Mouse (Mus musculus) stomach, embryonic 14.5 days (tissue): ENCODE measurements around the gene Rhobtb1. TPM values are rescaled to one million over a fixed set of nuclear protein-coding genes. Genes with fewer than 3 reads are reported as not detected.

Source experiments
- ATAC-seq: fragments of 200-750 bp; cut with Nextera tagmentation; 2 replicates; pipeline ENCODE4 v1.8.0; 2017; ENCODE audit warnings: low read depth, moderate TSS enrichment; ENCODE audit not compliant: insufficient number of reproducible peaks, insufficient read depth, low FRiP score
- H3K27ac ChIP-seq: fragments of 300-500 bp; sonication (generic); 2 replicates; pipeline ENCODE4 v1.5.1; 2014; ENCODE audit warnings: mild to moderate bottlenecking, low read length, moderate library complexity, mixed read lengths
- H3K27me3 ChIP-seq: fragments of 300-500 bp; sonication (generic); 2 replicates; pipeline ENCODE4 v1.6.1; 2014; ENCODE audit warnings: low read length, control low read depth, mixed read lengths; ENCODE audit not compliant: control insufficient read depth, insufficient read depth
- H3K36me3 ChIP-seq: fragments of 300-500 bp; sonication (generic); 2 replicates; pipeline ENCODE4 v1.6.1; 2014; ENCODE audit warnings: mild to moderate bottlenecking, control low read depth, low read length, moderate library complexity, mixed read lengths; ENCODE audit not compliant: control insufficient read depth, insufficient read depth
- H3K4me1 ChIP-seq: fragments of 300-500 bp; sonication (generic); 2 replicates; pipeline ENCODE4 v1.6.1; 2014; ENCODE audit warnings: low read length, control low read depth, mixed read lengths; ENCODE audit not compliant: control insufficient read depth, insufficient read depth
- H3K4me2 ChIP-seq: fragments of 300-500 bp; sonication (generic); replicated peaks from 2 replicates; pipeline ENCODE4 v1.6.1; 2014; ENCODE audit warnings: low read depth, low read length, control low read depth
- H3K4me3 ChIP-seq: fragments of 300-500 bp; sonication (generic); 2 replicates; pipeline ENCODE4 v1.5.1; 2014; ENCODE audit warnings: low read depth, low read length, control low read depth
- H3K9ac ChIP-seq: fragments of 300-500 bp; sonication (generic); replicated peaks from 2 replicates; pipeline ENCODE4 v1.6.1; 2014; ENCODE audit warnings: low read depth, mild to moderate bottlenecking, control low read depth, low read length, moderate library complexity, mixed read lengths
- H3K9me3 ChIP-seq: fragments of 300-500 bp; sonication (generic); 2 replicates; pipeline ENCODE4 v1.6.1; 2016; ENCODE audit warnings: low read depth, low read length, control low read depth; ENCODE audit not compliant: control insufficient read depth
- WGBS: fragments of 180-500 bp; shearing (Covaris S2); extraction: QIAGEN DNeasy Blood & Tissue Kit; methylation state at CpG from one replicate; pipeline ENCODE4 v1.1.7; 2014; 5-methylcytosine and 5-hydroxymethylcytosine counted together
- polyA plus RNA-seq: library from polyadenylated mRNA; unstranded; fragments of >200 nt; fragmentation: Nextera tagmentation; extraction: Ambion mirVana; gene quantifications from 2 replicates; pipeline ENCODE4 v1.2.1, GENCODE M21; 2014

Gene Rhobtb1
- polyA plus RNA-seq, 1 experiment from 2014 or later: 37.0 TPM

GRCm38 (mm10) chr10:69155428-69156175 lies 4.4 kb downstream of the Rhobtb1 start:
- Histone ChIP-seq H3K4me2 (no peak overlapping the region), H3K27ac (no peak overlapping the region), H3K9ac (no peak overlapping the region), H3K36me3 (no peaks in the 10 kb centered on the region), H3K4me1 (no peaks in the 10 kb centered on the region), H3K27me3 (no peaks in the 10 kb centered on the region), H3K9me3 (no peaks in the 10 kb centered on the region), H3K4me3 (no peak overlapping the region)
- ATAC-seq: no peak
- 78% methylated on average over 10 of the region's 10 CpGs for WGBS

GRCm38 (mm10) chr10:69156462-69156861 lies 5.2 kb downstream of the Rhobtb1 start:
- 42% methylated on average over 6 of the region's 6 CpGs for WGBS
- no peak overlapping the region for H3K27ac ChIP-seq

GRCm38 (mm10) chr10:69157471-69157870 lies 6.2 kb downstream of the Rhobtb1 start:
- H3K9ac ChIP-seq: no peak overlapping the region
- H3K4me2 ChIP-seq: no peak overlapping the region
- H3K36me3 ChIP-seq: no peaks in the 10 kb centered on the region
- no peaks in the 10 kb centered on the region for H3K9me3 ChIP-seq
- H3K27me3 ChIP-seq: no peaks in the 10 kb centered on the region
- H3K4me1 ChIP-seq: no peaks in the 10 kb centered on the region
- no peak overlapping the region for H3K4me3 ChIP-seq
- ATAC-seq: peak; percentile 49; the same call in 1 of the 2 replicates
- WGBS: 62% methylated on average over 2 of the region's 2 CpGs
- peak overlapping the region; percentile 48; the same call in 1 of the 2 replicates for H3K27ac ChIP-seq

More at GRCm38 (mm10) chr10:69156462-69156861, 5.2 kb downstream of the Rhobtb1 start:
- H3K4me1 ChIP-seq: no peaks in the 10 kb centered on the region
- no peaks in the 10 kb centered on the region for H3K27me3 ChIP-seq
- no peak overlapping the region for H3K9ac ChIP-seq
- H3K36me3 ChIP-seq: no peaks in the 10 kb centered on the region
- peak; percentile 70; the same call in 1 of the 2 replicates for ATAC-seq
- no peak overlapping the region for H3K4me3 ChIP-seq
- no peaks in the 10 kb centered on the region for H3K9me3 ChIP-seq
- no peak overlapping the region for H3K4me2 ChIP-seq

DNA sequence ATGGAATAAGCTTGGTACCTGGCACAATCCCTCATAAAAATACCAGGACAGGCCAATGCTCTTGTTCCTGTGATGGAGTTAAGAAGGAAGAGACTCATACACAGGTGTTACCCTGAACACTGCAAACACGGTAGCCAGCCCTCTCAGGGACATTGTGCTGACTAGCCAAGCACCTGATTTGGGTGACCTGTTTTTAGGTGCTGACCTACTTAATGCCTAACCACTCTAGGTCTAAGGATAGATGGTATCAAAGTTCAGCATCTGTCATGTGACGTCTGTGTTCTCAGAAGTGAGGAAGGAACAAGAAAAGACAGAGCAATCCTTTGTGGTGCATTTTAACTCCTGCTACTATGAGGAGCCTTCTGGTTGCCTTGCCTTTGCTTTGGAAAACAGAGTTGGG lies 9.6 kb downstream of the Rhobtb1 start:
- ATAC-seq: no peak
- Histone ChIP-seq H3K9ac (no peak overlapping the region), H3K27me3 (no peaks in the 10 kb centered on the region), H3K36me3 (no peaks in the 10 kb centered on the region), H3K4me3 (no peak overlapping the region), H3K9me3 (no peaks in the 10 kb centered on the region), H3K4me1 (no peaks in the 10 kb centered on the region), H3K27ac (no peak overlapping the region), H3K4me2 (no peak overlapping the region)
- WGBS: 87% methylated on average over 2 of the region's 2 CpGs

DNA sequence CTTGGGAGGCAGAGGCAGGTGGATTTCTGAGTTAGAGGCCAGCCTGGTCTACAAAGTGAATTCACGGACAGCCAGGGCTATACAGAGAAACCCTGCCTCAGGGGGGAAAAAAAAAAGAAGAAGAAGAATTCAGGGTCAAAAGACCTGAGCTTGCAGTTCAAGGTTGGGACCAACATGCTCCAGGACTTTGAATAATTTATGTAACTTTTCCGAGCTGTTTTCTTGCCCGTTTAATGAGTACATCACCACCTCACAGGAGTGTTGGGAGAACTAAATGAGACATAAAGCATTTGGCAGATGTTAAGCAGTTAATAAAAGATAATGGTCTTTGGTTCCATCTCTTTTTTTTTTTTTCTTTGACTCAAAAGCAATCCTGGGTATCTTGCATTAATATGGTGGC lies 10.3 kb downstream of the Rhobtb1 start:
- Histone ChIP-seq H3K27ac (no peak overlapping the region), H3K36me3 (no peaks in the 10 kb centered on the region), H3K4me2 (no peak overlapping the region), H3K27me3 (no peaks in the 10 kb centered on the region), H3K9me3 (no peaks in the 10 kb centered on the region), H3K4me3 (no peak overlapping the region), H3K9ac (no peak overlapping the region), H3K4me1 (0 out of 2 replicates have a peak, but pooled peaks cover 2% of the 10 kb centered on the region)
- 92% methylated on average over 3 of the region's 3 CpGs for WGBS
- no peak for ATAC-seq

GRCm38 (mm10) chr10:69162577-69162976 lies 11.3 kb downstream of the Rhobtb1 start:
- Histone ChIP-seq H3K4me1 (0 out of 2 replicates have a peak, but pooled peaks cover 5% of the 10 kb centered on the region), H3K4me2 (no peak overlapping the region), H3K9me3 (no peaks in the 10 kb centered on the region), H3K36me3 (no peaks in the 10 kb centered on the region), H3K4me3 (no peak overlapping the region), H3K9ac (no peak overlapping the region), H3K27me3 (no peaks in the 10 kb centered on the region), H3K27ac (no peak overlapping the region)
- WGBS: 84% methylated on average over 5 of the region's 5 CpGs
- ATAC-seq: no peak

GRCm38 (mm10) chr10:69163216-69163615 lies 12.0 kb downstream of the Rhobtb1 start:
- Histone ChIP-seq H3K4me1 (0 out of 2 replicates have a peak, but pooled peaks cover 8% of the 10 kb centered on the region), H3K4me2 (no peak overlapping the region), H3K27ac (no peak overlapping the region), H3K36me3 (no peaks in the 10 kb centered on the region), H3K27me3 (no peaks in the 10 kb centered on the region), H3K9ac (no peak overlapping the region), H3K4me3 (no peak overlapping the region), H3K9me3 (no peaks in the 10 kb centered on the region)
- no peak for ATAC-seq
- 85% methylated on average over 5 of the region's 5 CpGs for WGBS

GRCm38 (mm10) chr10:69165125-69165524 lies 13.9 kb downstream of the Rhobtb1 start:
- H3K4me2 ChIP-seq: no peak overlapping the region
- H3K4me1 ChIP-seq: 0 out of 2 replicates have a peak, but pooled peaks cover 10% of the 10 kb centered on the region
- no peak overlapping the region for H3K27ac ChIP-seq
- H3K27me3 ChIP-seq: no peaks in the 10 kb centered on the region
- WGBS: 61% methylated on average over 7 of the region's 7 CpGs
- H3K4me3 ChIP-seq: no peak overlapping the region
- no peak overlapping the region for H3K9ac ChIP-seq
- no peaks in the 10 kb centered on the region for H3K36me3 ChIP-seq
- no peaks in the 10 kb centered on the region for H3K9me3 ChIP-seq
- no peak for ATAC-seq
